Comparison of ENCODE assay signal across 9 mouse cellular contexts in genomic region chr9:64120584-64121277, GRCm38 (mm10). TPM values are rescaled to one million over a fixed set of nuclear protein-coding genes. Genes with fewer than 3 reads are reported as not detected.
DNase-seq lines count a peak whose midpoint lies in the region; ATAC-seq lines count a peak whose summit lies in the region.
"Had no signal": no experiment of that assay in that cellular context is flagged by ENCODE, and none has a peak within 500 bp of the region (broad histone marks: within the 10 kb centered on the region; RNA-seq: fewer than 3 reads in every experiment).

No protein-coding gene starts in this region.

- peaks cover 16% of the 10 kb centered on the region for H3K4me1 ChIP-seq in liver, embryonic 12.5 days

- H3K9ac ChIP-seq in liver, embryonic 12.5 days: peak overlapping the region; percentile 40; the same call in 1 of the 2 replicates

- peaks cover 5% of the 10 kb centered on the region; the same call in 1 of the 2 replicates for H3K27me3 ChIP-seq in liver, embryonic 12.5 days (replicated peaks)

- DNase-seq in adrenal gland, adult 2 months: peak; percentile 69
- no peak for DNase-seq in adrenal gland, adult 18-20 months (ENCODE audit: low spot score in 2 of 2)
- DNase-seq in 416B (ENCODE audit: low read depth): peak; percentile 88
- peak; percentile 49 for DNase-seq in embryo, embryonic 9.5 days (ENCODE audit: extremely low spot score)
- DNase-seq in left cerebral cortex, adult 8-10 months (ENCODE audit: low spot score in 2 of 2): no peak
- no peak for DNase-seq in cerebellum, postnatal 14 days
- DNase-seq in urinary bladder, postnatal 36 days (ENCODE audit: low spot score in 2 of 2): no peak

- H3K36me3 ChIP-seq in liver, embryonic 12.5 days: no peaks in the 10 kb centered on the region

- ATAC-seq in liver, embryonic 12.5 days: peak; percentile 57; the same call in 1 of the 2 replicates

- H3K9me3 ChIP-seq in liver, embryonic 12.5 days (replicated peaks): no peaks in the 10 kb centered on the region

- no peak overlapping the region for H3K27ac ChIP-seq in liver, embryonic 12.5 days

- peak overlapping the region; percentile 62 for H3K4me2 ChIP-seq in liver, embryonic 12.5 days

- 32% methylated on average over 11 of the region's 11 CpGs for WGBS in liver, embryonic 12.5 days (ENCODE audit: insufficient replicate concordance)

- peak overlapping the region; percentile 34 for H3K4me3 ChIP-seq in liver, embryonic 12.5 days

RNA-seq across cellular contexts. Expression of gene Lctl, which starts 3.8 kb away (rescaled TPM):
- total RNA-seq in adrenal gland, adult 2 months (2021): under 1 TPM; 0.55 to 0.72 TPM
- 6.9 and 10.6 TPM in 2 replicates for polyA plus RNA-seq in adrenal gland, adult 2 months (2012; rRNA removed)
- total RNA-seq in adrenal gland, adult 18-20 months (2021): 10 to 100 TPM in 1 of 2 experiments, under 1 TPM in 1; 0.46 to 11.9 TPM
- polyA plus RNA-seq in liver, embryonic 12.5 days (2016; fragmentation: Nextera tagmentation; extraction: Ambion mirVana): not detected in 2 replicates
- total RNA-seq in left cerebral cortex, adult 8-10 months (2022): under 1 TPM in 1 of 4 experiments, not detected in 3; 0.27 TPM
- polyA plus RNA-seq: intestine, embryonic 14.5 days had no signal

RNA-seq across cellular contexts. Expression of gene Zwilch, which starts 52.2 kb away (rescaled TPM):
- total RNA-seq in adrenal gland, adult 2 months (2021): 1 to 10 TPM; 2.1 to 5.4 TPM
- polyA plus RNA-seq in adrenal gland, adult 2 months (2012; rRNA removed): 0.50 and 0.55 TPM in 2 replicates
- total RNA-seq in adrenal gland, adult 18-20 months (2021): 1 to 10 TPM; 3.1 to 3.8 TPM
- polyA plus RNA-seq in liver, embryonic 12.5 days (2016; fragmentation: Nextera tagmentation; extraction: Ambion mirVana): 26.5 and 28.4 TPM in 2 replicates
- 1 to 10 TPM; 4.0 to 4.7 (median 4.4) TPM for total RNA-seq in left cerebral cortex, adult 8-10 months (2022)

RNA-seq across cellular contexts. Expression of gene Rpl4, which starts 52.4 kb away (rescaled TPM):
- total RNA-seq in adrenal gland, adult 2 months (2021): 1,000 to 10,000 TPM in 1 of 2 experiments, 100 to 1,000 TPM in 1; 966 to 1,016 TPM
- polyA plus RNA-seq in adrenal gland, adult 2 months (2012; rRNA removed): 83.8 and 120 TPM in 2 replicates
- total RNA-seq in adrenal gland, adult 18-20 months (2021): 100 to 1,000 TPM; 867 to 950 TPM
- polyA plus RNA-seq in liver, embryonic 12.5 days (2016; fragmentation: Nextera tagmentation; extraction: Ambion mirVana): 1,196 and 1,210 TPM in 2 replicates
- 100 to 1,000 TPM; 558 to 632 (median 593) TPM for total RNA-seq in left cerebral cortex, adult 8-10 months (2022)

RNA-seq across cellular contexts. Expression of gene Snapc5, which starts 58.3 kb away (rescaled TPM):
- total RNA-seq in adrenal gland, adult 2 months (2021): 10 to 100 TPM; 26.0 to 28.5 TPM
- polyA plus RNA-seq in adrenal gland, adult 2 months (2012; rRNA removed): 2.1 and 2.2 TPM in 2 replicates
- total RNA-seq in adrenal gland, adult 18-20 months (2021): 10 to 100 TPM; 23.2 to 25.0 TPM
- polyA plus RNA-seq in liver, embryonic 12.5 days (2016; fragmentation: Nextera tagmentation; extraction: Ambion mirVana): 14.9 and 17.4 TPM in 2 replicates
- 10 to 100 TPM; 18.7 to 25.0 (median 23.0) TPM for total RNA-seq in left cerebral cortex, adult 8-10 months (2022)

Comparison
In these comparisons a context has a peak if more than half of its experiments do, and no peak if none do; other contexts are left out.
1. DNase-seq: peak in adrenal gland, adult 2 months (single experiment), 416B (single experiment) and embryo, embryonic 9.5 days (single experiment); none in adrenal gland, adult 18-20 months (0 of 2), left cerebral cortex, adult 8-10 months (0 of 2), cerebellum, postnatal 14 days (0 of 2) and urinary bladder, postnatal 36 days (0 of 2).